Mouse (Mus musculus) left cerebral cortex, postnatal 25 days (tissue): ENCODE results near the gene Zbtb3. TPM values are rescaled to one million over a fixed set of nuclear protein-coding genes. Genes with fewer than 3 reads are reported as not detected.

Experiments used
- total RNA-seq, 2 experiments: library from RNA; stranded (reverse); gene quantifications; 2 replicates each; pipeline ENCODE4 v1.2.3; 2021

The Zbtb3 gene
- total RNA-seq, 2 experiments from 2014 or later: 5.9 to 7.1 TPM

Other genes starting within 250 kb of the Zbtb3 start
- 10 to 100 TPM; 11.7 to 15.1 TPM for gene Slc22a8, start 211.3 kb upstream of the Zbtb3 start, total RNA-seq
- gene Slc22a6, start 184.5 kb upstream of the Zbtb3 start, total RNA-seq: 1 to 10 TPM; 5.5 to 5.8 TPM
- gene Chrm1, start 138.8 kb upstream of the Zbtb3 start, total RNA-seq: 100 to 1,000 TPM; 160 to 162 TPM
- 100 to 1,000 TPM; 148 to 161 TPM for gene Slc3a2, start 79.2 kb upstream of the Zbtb3 start, total RNA-seq
- 10 to 100 TPM; 46.0 to 58.5 TPM for gene Wdr74, start 66.7 kb upstream of the Zbtb3 start, total RNA-seq
- gene 1700092M07Rik, start 61.8 kb upstream of the Zbtb3 start, total RNA-seq: 1 to 10 TPM; 1.1 to 1.5 TPM
- gene Stx5a, start 61.1 kb upstream of the Zbtb3 start, total RNA-seq: 10 to 100 TPM; 61.5 to 70.1 TPM
- gene Nxf1, start 45.5 kb upstream of the Zbtb3 start, total RNA-seq: 10 to 100 TPM; 87.4 to 92.0 TPM
- 10 to 100 TPM; 73.0 to 75.0 TPM for gene Tmem223, start 31.6 kb upstream of the Zbtb3 start, total RNA-seq
- gene Tmem179b, start 28.1 kb upstream of the Zbtb3 start, total RNA-seq: 10 to 100 TPM; 10.6 to 10.9 TPM
- gene Taf6l, start 16.1 kb upstream of the Zbtb3 start, total RNA-seq: 10 to 100 TPM; 12.0 to 12.4 TPM
- 100 to 1,000 TPM; 107 to 113 TPM for gene Polr2g, start 4.0 kb upstream of the Zbtb3 start, total RNA-seq
- gene Ttc9c, start 16.8 kb downstream of the Zbtb3 start, total RNA-seq: 10 to 100 TPM; 35.1 to 35.5 TPM
- 100 to 1,000 TPM; 110 to 112 TPM for gene Hnrnpul2, start 17.5 kb downstream of the Zbtb3 start, total RNA-seq
- gene AC129217.1, start 27.2 kb downstream of the Zbtb3 start, total RNA-seq: not detected
- 100 to 1,000 TPM; 111 to 112 TPM for gene Bscl2, start 34.9 kb downstream of the Zbtb3 start, total RNA-seq
- 100 to 1,000 TPM; 201 to 223 TPM for gene Gng3, start 36.6 kb downstream of the Zbtb3 start, total RNA-seq
- gene Lrrn4cl, start 48.2 kb downstream of the Zbtb3 start, total RNA-seq: under 1 TPM; 0.92 to 0.96 TPM
- 10 to 100 TPM; 91.0 to 94.1 TPM for gene Ubxn1, start 68.9 kb downstream of the Zbtb3 start, total RNA-seq
- 10 to 100 TPM; 32.3 to 35.6 TPM for gene Uqcc3, start 78.4 kb downstream of the Zbtb3 start, total RNA-seq
- 1 to 10 TPM; 5.4 to 7.2 TPM for gene Lbhd1, start 81.2 kb downstream of the Zbtb3 start, total RNA-seq
- gene Gm49403, start 81.4 kb downstream of the Zbtb3 start, total RNA-seq: not detected
- 10 to 100 TPM; 21.4 to 23.9 TPM for gene 1810009A15Rik, start 86.3 kb downstream of the Zbtb3 start, total RNA-seq
- gene Gm49416, start 86.4 kb downstream of the Zbtb3 start, total RNA-seq: 1 to 10 TPM; 2.4 to 3.3 TPM
- 10 to 100 TPM; 22.6 to 24.3 TPM for gene Ints5, start 90.5 kb downstream of the Zbtb3 start, total RNA-seq
- 100 to 1,000 TPM in 1 of 2 experiments, 10 to 100 TPM in 1; 98.5 to 102 TPM for gene Ganab, start 95.5 kb downstream of the Zbtb3 start, total RNA-seq
- gene B3gat3, start 117.8 kb downstream of the Zbtb3 start, total RNA-seq: 100 to 1,000 TPM; 151 to 163 TPM
- 1 to 10 TPM; 5.7 TPM for gene Rom1, start 126.8 kb downstream of the Zbtb3 start, total RNA-seq
- gene Eml3, start 127.0 kb downstream of the Zbtb3 start, total RNA-seq: 1 to 10 TPM; 8.2 to 8.4 TPM
- 10 to 100 TPM; 46.0 to 46.9 TPM for gene Mta2, start 139.3 kb downstream of the Zbtb3 start, total RNA-seq
- 10 to 100 TPM; 18.7 to 20.1 TPM for gene Tut1, start 151.3 kb downstream of the Zbtb3 start, total RNA-seq
- 100 to 1,000 TPM; 203 to 212 TPM for gene Eef1g, start 164.5 kb downstream of the Zbtb3 start, total RNA-seq
- 10 to 100 TPM; 20.2 to 21.0 TPM for gene Ahnak, start 186.7 kb downstream of the Zbtb3 start, total RNA-seq